Mouse (Mus musculus): ENCODE measurements around the gene Sytl3.

The Sytl3 gene

DNA sequence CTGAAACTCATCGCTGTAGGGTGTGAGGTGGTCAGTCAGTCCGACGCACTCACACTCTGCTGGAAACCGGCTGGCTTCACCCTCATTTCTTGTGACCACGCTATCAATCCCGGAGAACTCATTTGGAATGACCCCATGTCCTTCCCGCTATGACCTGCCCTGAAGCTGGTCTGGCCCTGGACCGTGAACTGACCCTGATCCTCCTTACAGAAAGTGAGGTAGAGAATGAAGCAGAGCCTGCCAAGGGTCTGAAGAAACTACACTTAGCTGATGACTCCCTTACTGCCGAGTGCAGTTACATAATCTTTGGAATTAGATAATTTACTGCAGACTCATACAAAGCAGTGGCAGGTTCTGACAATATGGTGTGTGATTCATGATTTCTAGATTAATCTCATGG, 96.3 kb downstream of the Sytl3 start:
- no peak for DNase-seq (ENCODE audit: low read depth, low spot score)

DNA sequence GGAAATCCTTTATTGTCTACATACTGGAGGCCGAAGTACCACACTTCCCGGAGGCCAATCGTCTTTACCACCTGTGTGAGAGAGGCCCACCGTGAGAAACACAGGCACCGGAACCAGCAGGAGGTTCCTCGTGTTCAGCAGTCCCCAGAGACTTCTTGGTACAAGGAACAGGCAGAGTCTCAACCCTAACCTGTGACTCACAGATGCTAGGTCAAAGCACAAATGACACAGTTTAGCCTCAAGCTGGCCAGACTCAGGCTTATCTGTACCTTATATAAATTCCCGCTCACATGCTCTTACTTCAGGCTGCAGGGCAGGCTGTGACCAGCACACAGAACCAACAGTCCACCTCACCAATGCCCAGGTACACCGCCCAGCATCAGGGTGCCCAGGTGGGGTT, 97.0 kb downstream of the Sytl3 start:
- DNase-seq (ENCODE audit: low read depth, low spot score) = no peak

GRCm38 (mm10) chr17:6757902-6758301, 99.0 kb downstream of the Sytl3 start:
- DNase-seq (ENCODE audit: low read depth, low spot score) = no peak

DNA sequence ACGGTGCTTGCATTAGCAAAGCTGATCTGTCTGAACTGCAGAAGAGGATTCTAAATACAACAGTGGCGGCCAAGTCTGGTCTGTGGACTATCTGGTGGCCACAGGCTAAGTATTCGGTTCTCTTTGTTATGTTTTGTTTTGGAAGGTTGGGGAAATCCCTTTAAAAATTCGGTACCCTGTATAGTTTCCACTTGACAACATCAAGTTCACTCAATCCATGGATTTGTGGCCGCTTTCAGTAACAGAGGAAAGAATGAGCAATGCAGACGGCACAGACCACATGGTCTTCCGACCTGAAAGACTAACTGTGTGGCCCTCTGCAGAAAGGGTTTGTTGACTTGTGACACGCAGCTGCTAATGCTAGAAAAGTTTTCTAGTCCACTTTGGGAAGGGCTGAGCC, 100.0 kb downstream of the Sytl3 start:
- DNase-seq (ENCODE audit: low read depth, low spot score) = no peak

DNA sequence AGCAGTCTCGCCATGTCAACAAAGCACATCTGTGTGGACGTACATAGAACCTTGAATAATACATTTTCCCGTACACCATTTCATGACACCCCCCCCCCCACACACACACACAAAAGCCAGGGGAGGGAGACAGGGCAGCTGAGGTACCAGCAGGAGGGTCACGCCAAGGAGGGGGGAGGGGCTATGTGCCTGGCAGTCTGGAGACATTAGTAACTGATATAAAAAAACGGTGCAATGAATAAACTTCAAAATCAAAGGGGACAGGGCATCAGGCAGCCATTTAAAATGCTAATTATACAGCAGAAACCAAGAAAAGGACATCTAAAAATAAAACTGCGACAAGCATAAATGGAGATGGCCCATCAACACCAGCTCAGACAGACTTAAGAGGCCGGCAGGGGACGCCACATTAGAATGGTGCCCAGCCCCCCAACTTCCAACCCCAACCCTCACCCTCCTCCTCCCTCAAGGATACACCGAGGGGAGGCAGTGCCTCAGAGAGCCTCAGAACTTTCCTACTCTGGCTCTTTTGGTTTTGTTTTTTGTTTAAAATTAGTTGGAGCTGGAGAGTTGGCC, 100.9 kb downstream of the Sytl3 start:
- DNase-seq (ENCODE audit: low read depth, low spot score) = no peak

DNA sequence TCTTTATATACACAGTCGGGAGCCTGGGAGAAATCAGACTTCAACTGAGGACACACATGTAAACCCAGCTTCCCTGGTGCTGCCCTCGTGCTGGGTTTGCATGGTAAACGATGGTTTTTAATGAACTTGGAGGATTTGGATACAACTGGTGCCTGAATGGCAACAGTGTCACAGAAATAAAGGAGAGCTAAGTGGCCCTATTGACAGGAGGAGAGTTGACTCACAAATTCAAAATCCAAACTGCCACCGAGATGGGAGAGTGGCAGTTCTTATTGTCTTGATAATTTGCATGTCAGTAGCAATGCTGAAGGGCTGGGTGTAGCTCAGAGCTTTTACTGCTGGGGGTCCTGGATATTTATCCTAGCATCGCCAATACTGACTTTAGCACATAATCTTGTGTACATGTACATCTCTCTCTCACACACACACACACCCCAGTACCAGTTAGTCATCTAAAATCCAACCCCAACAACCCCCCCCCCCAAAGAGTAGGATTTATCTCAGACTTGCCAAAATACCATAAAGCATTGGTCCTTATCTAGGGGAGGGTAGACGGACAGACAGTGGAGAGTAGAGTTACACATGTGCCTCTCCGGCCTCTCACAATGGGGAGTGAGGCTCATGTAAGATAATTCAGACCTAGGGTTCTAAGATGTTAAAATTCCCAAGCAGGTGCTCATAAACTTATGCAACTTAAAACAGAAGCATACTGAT, 104.8 kb downstream of the Sytl3 start:
- DNase-seq (ENCODE audit: low read depth, low spot score) = no peak

GRCm38 (mm10) chr17:6764227-6764593, 105.3 kb downstream of the Sytl3 start:
- no peak for DNase-seq (ENCODE audit: low read depth, low spot score)

GRCm38 (mm10) chr17:6764730-6765129, 105.8 kb downstream of the Sytl3 start:
- DNase-seq (ENCODE audit: low read depth, low spot score) = no peak

- DNase-seq (ENCODE audit: low read depth, low spot score) = no peak
These were observed 107.0 kb downstream of the Sytl3 start for GRCm38 (mm10) chr17:6765886-6766285.

- DNase-seq (ENCODE audit: low read depth, low spot score) = no peak
These were observed 107.9 kb downstream of the Sytl3 start for GRCm38 (mm10) chr17:6766823-6767222.

GRCm38 (mm10) chr17:6767771-6768170, 108.9 kb downstream of the Sytl3 start:
- no peak for DNase-seq (ENCODE audit: low read depth, low spot score)

- no peak for DNase-seq (ENCODE audit: low read depth, low spot score)
These were observed 109.5 kb downstream of the Sytl3 start for GRCm38 (mm10) chr17:6768301-6768788.

DNA sequence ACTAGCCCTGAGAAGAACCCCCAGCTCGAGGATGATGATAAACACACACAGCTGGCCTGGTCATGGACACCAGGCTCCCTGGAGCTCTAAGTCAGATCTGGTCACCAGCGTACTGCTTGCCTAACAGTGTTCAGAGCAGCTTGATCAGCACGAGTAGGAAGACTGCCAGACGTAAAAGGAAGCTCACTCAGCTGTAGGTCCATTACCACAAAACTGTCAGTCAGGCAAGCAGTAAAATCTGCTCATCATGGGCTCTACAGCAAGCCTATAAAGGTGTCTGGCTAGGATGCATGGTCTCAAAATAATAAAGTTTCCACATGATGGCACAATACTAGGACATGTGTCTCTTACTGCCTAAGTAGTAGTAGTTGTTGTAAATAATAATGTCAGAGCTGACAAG, 110.7 kb downstream of the Sytl3 start:
- peak; percentile 54 for DNase-seq (ENCODE audit: low read depth, low spot score)

DNA sequence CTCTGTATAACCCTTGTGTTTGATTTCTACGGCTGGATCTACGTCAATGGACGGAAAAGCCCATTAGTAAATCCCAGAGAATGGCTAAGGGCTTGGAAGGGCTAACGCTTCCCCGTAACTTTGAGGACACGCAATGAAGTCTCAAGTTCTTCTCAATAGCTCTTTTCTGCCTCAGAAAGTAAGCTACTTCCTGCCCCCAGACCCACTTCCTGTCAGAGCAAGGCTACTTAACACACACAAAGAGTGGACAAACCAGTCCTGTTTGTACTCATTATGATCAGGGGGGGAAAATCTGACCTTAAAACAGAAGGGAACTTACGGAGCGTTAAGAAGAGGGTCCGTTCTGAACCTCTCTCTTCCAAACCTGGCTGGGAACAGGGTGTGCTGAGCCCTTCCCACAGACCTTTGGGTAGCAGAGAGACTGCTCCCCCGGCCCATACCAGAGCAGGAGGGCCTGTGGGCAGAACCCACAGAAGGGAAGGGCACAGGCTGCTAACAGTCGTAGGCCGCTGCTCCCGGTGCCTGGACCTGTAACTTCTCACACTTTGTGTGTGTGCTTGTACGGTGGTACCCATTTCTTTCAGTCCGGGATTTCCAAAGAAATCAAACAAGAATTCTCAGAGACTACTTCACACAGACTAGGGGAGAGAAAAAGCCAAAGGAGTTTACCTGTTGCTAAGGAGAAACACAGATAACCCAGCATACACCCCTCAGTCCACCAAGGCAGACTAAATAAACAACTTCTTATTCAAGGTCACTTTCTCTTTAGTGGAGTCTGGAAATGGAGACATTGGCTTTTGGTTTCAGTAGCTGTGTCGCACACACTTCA, 113.0 kb downstream of the Sytl3 start:
- no peak for DNase-seq (ENCODE audit: low read depth, low spot score)

DNA sequence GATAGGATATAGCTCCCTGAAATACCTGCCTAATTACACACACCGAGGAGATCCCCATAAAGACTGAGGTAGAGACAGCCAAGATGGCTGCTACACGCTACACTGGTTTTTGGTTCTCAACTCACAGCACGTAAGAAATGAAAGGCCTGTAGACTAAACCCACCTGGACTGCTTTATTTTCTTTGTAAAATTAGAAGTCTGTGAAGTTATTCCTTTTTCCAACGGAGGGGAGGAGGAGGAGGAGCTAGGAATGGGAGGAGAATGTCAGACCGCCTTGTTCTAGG, 113.5 kb downstream of the Sytl3 start:
- no peak for DNase-seq (ENCODE audit: low read depth, low spot score)

DNA sequence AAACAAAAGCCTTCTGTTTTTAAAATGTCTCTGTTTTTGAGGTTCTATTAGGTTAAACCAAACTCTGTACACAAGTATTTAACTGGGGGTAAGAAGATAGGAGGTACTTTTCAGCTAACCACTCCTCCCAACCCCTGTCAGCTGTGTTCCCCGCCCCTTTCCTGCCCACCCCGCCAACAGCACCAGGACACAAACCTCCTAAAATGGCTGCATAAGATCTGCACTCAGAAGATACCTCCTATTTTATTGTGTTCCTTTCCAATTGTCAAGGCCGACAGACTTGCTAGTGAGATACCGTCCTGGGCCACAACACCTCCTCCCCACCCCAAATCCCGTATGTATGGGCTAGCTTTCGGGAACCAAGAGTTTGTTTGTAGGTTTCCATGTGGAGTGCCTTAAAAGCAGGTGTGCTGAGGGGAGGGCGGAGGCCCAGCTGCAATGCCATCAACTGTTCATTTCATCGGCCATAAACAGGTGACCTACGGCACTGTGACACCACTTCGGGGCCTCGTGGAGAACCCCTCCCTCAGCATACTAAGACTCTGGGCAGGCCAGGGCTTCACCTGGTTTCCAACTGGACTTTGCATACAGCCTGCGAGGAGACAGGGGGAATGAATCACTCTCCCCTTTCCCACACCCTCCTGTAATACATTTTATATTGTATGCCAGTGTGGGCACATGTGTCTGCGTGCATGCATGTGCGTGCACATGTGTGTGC, 114.5 kb downstream of the Sytl3 start:
- no peak for DNase-seq (ENCODE audit: low read depth, low spot score)

GRCm38 (mm10) chr17:6775221-6775620, 116.3 kb downstream of the Sytl3 start:
- no peak for DNase-seq (ENCODE audit: low read depth, low spot score)

- DNase-seq (ENCODE audit: low read depth, low spot score) = no peak
These were observed 116.8 kb downstream of the Sytl3 start for GRCm38 (mm10) chr17:6775671-6776070.

GRCm38 (mm10) chr17:6776123-6776522, 117.2 kb downstream of the Sytl3 start:
- DNase-seq (ENCODE audit: low read depth, low spot score) = no peak

DNA sequence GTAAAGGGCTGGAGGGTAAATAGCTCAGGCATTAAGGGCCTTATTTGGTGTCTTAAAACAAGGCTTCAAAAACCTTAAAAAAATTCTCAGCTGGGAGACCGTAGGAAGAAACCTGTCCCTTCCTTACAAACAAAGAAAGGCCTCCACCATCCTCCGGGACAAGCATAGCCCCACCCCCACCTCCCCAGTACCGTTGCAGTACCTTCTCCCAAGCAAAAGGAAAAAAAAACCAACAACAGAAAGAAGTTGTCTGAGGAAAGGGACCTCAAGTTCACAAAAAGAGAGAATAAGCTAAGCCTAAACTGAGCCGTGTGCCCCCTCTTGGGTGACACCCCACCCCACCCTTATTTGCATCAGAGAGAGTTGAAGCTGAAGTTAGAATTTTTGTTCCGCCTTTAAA, 117.7 kb downstream of the Sytl3 start:
- DNase-seq (ENCODE audit: low read depth, low spot score) = no peak

DNA sequence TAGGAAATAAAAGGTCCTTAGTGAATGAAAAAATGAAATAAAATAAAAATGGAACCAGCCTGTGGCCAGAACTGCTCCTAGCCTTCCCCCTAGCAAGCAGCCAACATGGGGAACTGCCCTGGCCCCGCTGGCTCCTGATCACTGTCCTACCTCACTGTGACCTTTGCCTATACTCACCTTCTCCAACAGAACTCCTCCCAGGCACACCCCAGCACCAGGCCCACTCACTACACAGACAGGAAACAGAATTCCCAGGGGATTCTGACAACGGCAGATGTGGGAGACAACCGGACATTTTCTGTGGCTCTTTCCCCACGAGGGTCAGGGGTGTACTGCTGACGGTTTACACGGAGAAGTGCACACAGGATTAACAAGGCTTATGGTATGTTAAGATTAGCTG, 118.2 kb downstream of the Sytl3 start:
- DNase-seq (ENCODE audit: low read depth, low spot score) = no peak

DNA sequence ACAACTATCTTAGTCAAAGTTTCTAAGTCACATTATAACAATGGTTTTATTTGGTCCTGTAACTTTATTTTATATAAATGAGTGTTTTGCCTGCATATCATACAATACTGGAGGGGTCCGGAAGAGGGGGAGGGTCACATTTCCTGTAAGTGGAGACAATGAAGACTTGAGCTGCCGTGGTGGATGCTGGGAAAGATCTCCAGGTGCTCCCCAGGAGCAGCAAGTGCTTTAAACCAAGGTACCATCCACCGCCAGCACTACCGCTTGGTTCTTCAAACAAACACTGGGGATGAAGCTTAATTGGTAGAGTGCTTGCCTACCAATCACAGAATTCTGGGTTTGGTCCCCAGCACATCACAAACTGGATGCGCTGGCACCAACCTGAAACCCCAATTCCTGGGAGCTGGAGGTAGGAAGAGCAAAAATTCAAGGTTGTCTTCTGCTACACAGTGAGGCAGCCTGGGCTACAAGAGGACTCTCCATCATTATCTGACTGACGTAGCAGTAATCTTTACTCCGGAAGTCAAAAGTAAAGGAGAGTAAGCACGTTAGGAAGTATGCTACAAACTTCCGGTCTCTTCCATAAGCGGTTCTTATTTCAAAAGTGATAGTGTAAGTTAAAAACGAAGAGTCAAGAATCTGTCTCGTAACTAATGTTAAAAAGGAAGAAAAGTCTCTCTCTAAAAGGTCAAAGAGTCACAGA, 118.9 kb downstream of the Sytl3 start:
- DNase-seq (ENCODE audit: low read depth, low spot score) = no peak
